Mouse (Mus musculus) frontal cortex, adult (tissue): ENCODE measurements around the gene Gnai3.

Experiments used
- ATAC-seq: cut with Nextera tagmentation; 2 replicates; pipeline ENCODE4 v1.9.2; 2017; ENCODE audit warnings: mild to moderate bottlenecking, moderate library complexity, mixed read lengths; ENCODE audit not compliant: low TSS enrichment

Gene Gnai3

GRCm38 (mm10) chr3:108164091-108164490 is 18.1 kb upstream of the Gnai3 start:
- no peak for ATAC-seq

- peak; percentile 85 for ATAC-seq
These were observed 12.6 kb upstream of the Gnai3 start for GRCm38 (mm10) chr3:108158383-108159037.

- ATAC-seq: peak; percentile 83
These were observed 8.7 kb upstream of the Gnai3 start, which contains the start of gene Gpr61 for GRCm38 (mm10) chr3:108154656-108155055. Gene Gpr61, minus strand, starts transcription at chr3:108154882.

- ATAC-seq: no peak
These were observed 6.3 kb upstream of the Gnai3 start for GRCm38 (mm10) chr3:108152290-108152689.

- peak; percentile 58; the same call in 1 of the 2 replicates for ATAC-seq
These were observed 1.7 kb upstream of the Gnai3 start for GRCm38 (mm10) chr3:108147386-108148235.

GRCm38 (mm10) chr3:108146671-108147070 is 725 bp upstream of the Gnai3 start:
- no peak for ATAC-seq

GRCm38 (mm10) chr3:108140786-108141185 is 5.2 kb downstream of the Gnai3 start:
- no peak for ATAC-seq

- no peak for ATAC-seq
These were observed 6.8 kb downstream of the Gnai3 start for GRCm38 (mm10) chr3:108139113-108139512.

GRCm38 (mm10) chr3:108134701-108135100 is 11.2 kb downstream of the Gnai3 start:
- peak; percentile 97 for ATAC-seq

GRCm38 (mm10) chr3:108132484-108132883 is 13.5 kb downstream of the Gnai3 start:
- ATAC-seq: no peak

GRCm38 (mm10) chr3:108131821-108132220 is 14.1 kb downstream of the Gnai3 start:
- ATAC-seq: no peak

GRCm38 (mm10) chr3:108131216-108131615 is 14.7 kb downstream of the Gnai3 start:
- no peak for ATAC-seq

GRCm38 (mm10) chr3:108129804-108130203 is 16.1 kb downstream of the Gnai3 start:
- ATAC-seq: no peak

- no peak for ATAC-seq
These were observed 16.6 kb downstream of the Gnai3 start for GRCm38 (mm10) chr3:108129367-108129766.

GRCm38 (mm10) chr3:108128520-108128919 is 17.4 kb downstream of the Gnai3 start:
- ATAC-seq: no peak

- no peak for ATAC-seq
These were observed 19.6 kb downstream of the Gnai3 start for GRCm38 (mm10) chr3:108126327-108126726.

- ATAC-seq: no peak
These were observed 21.8 kb downstream of the Gnai3 start for GRCm38 (mm10) chr3:108124131-108124530.

GRCm38 (mm10) chr3:108123242-108123641 is 22.7 kb downstream of the Gnai3 start:
- ATAC-seq: peak; percentile 80

GRCm38 (mm10) chr3:108121101-108121500 is 24.8 kb downstream of the Gnai3 start:
- ATAC-seq: no peak

- no peak for ATAC-seq
These were observed 28.5 kb downstream of the Gnai3 start for GRCm38 (mm10) chr3:108117465-108117864.

- no peak for ATAC-seq
These were observed 32.2 kb downstream of the Gnai3 start for GRCm38 (mm10) chr3:108113591-108114289.

- ATAC-seq: no peak
These were observed 33.3 kb downstream of the Gnai3 start for GRCm38 (mm10) chr3:108112666-108113065.
